Mouse (Mus musculus) heart, adult 2 months (tissue): Measurements from ENCODE around the gene Nbea. TPM values are rescaled to one million over a fixed set of nuclear protein-coding genes. Genes with fewer than 3 reads are reported as not detected.
A peak's percentile ranks its signal among the peaks of the same experiment; 100 is the strongest.

Experiments
- DNase-seq, 2 experiments: peaks; one replicate each; pipeline ENCODE4 v3.0.0; 2021
- H3K27ac ChIP-seq: fragments of 200-600 bp; 2 replicates; pipeline ENCODE4 v1.8.1; 2022
- H3K27me3 ChIP-seq: fragments of 200-500 bp; 2 replicates; pipeline ENCODE4 v1.6.1; 2012; ENCODE audit warnings: mild to moderate bottlenecking, low read length, inconsistent platforms, mixed read lengths; ENCODE audit not compliant: control insufficient read depth, insufficient read depth
- H3K36me3 ChIP-seq: fragments of 200-500 bp; 2 replicates; pipeline ENCODE4 v1.6.1; 2012; ENCODE audit warnings: low read length, inconsistent platforms; ENCODE audit not compliant: control insufficient read depth, insufficient read depth
- H3K4me1 ChIP-seq: fragments of 200-500 bp; 2 replicates; pipeline ENCODE4 v1.6.1; 2011; ENCODE audit warnings: low read length; ENCODE audit not compliant: control insufficient read depth, insufficient read depth
- H3K4me3 ChIP-seq: fragments of 200-600 bp; 2 replicates; pipeline ENCODE4 v1.8.1; 2022
- H3K79me2 ChIP-seq: fragments of 200-500 bp; replicated peaks from 2 replicates; pipeline ENCODE4 v1.6.1; 2012; ENCODE audit warnings: mild to moderate bottlenecking, inconsistent platforms, low read length, moderate library complexity, mixed read lengths; ENCODE audit not compliant: control insufficient read depth, insufficient read depth
- H3K9ac ChIP-seq: fragments of 200-500 bp; 2 replicates; pipeline ENCODE4 v1.6.1; 2012; ENCODE audit warnings: low read depth, mild to moderate bottlenecking, control low read depth, inconsistent platforms, low read length, mixed read lengths
- CTCF ChIP-seq: fragments of 200-600 bp; IDR thresholded peaks from 2 replicates; pipeline ENCODE4 v1.8.1; 2022; ENCODE audit warnings: antibody characterized with exemption, mild to moderate bottlenecking, moderate library complexity
- EP300 ChIP-seq: fragments of 200-500 bp; IDR thresholded peaks from 2 replicates; pipeline ENCODE4 v1.6.1; 2011; ENCODE audit warnings: low read depth, low read length, control low read depth; ENCODE audit not compliant: insufficient read depth
- POLR2A ChIP-seq: fragments of 200-500 bp; IDR thresholded peaks from 2 replicates; pipeline ENCODE4 v1.6.1; 2011; ENCODE audit warnings: mild to moderate bottlenecking, low read depth, low read length, control low read depth; ENCODE audit not compliant: insufficient read depth
- WGBS: fragments of 180-500 bp; shearing (Covaris S2); methylation state at CpG from one replicate; pipeline ENCODE4 v1.1.7; 2018; 5-methylcytosine and 5-hydroxymethylcytosine counted together
- intact Hi-C: fragments of 180-260 bp; cut with DNase I; formaldehyde crosslinking; loops from one replicate; pipeline ENCODE4 v1.15.1; 2025
- polyA plus RNA-seq: library from polyadenylated mRNA; depleted of rRNA; stranded (reverse); fragments of >200 nt; gene quantifications from 2 replicates; pipeline ENCODE4 v1.2.3, GENCODE M21; 2012
- total RNA-seq, 2 experiments: library from RNA; stranded (reverse); gene quantifications; 2 replicates each; pipeline ENCODE4 v1.2.3; 2021

Gene Nbea
- total and polyA plus RNA-seq, 3 experiments = 6.2 to 12.4 (median 11.9) TPM

GRCm38 (mm10) chr3:55612459-55613115 lies 570.9 kb downstream of the Nbea start:
- no peak overlapping the region for H3K4me3 ChIP-seq
- no peaks in the 10 kb centered on the region for H3K4me1 ChIP-seq
- no peaks in the 10 kb centered on the region for H3K36me3 ChIP-seq
- no peak for TF ChIP-seq POLR2A
- no peak for TF ChIP-seq CTCF
- no peak for TF ChIP-seq EP300
- 69% methylated on average over 5 of the region's 5 CpGs for WGBS
- no peaks in the 10 kb centered on the region for H3K27me3 ChIP-seq
- intact Hi-C loops = no loop called here
- no peak overlapping the region for H3K27ac ChIP-seq
- DNase-seq = no peak
- H3K9ac ChIP-seq = no peak overlapping the region
- H3K79me2 ChIP-seq = no peaks in the 10 kb centered on the region

- no peak overlapping the region for H3K27ac ChIP-seq
- no peaks in the 10 kb centered on the region for H3K27me3 ChIP-seq
- WGBS = 49% methylated on average over 5 of the region's 5 CpGs
- no peak for TF ChIP-seq POLR2A
- TF ChIP-seq EP300 = no peak
- TF ChIP-seq CTCF = no peak
- H3K36me3 ChIP-seq = no peaks in the 10 kb centered on the region
- no peak for DNase-seq
- no peaks in the 10 kb centered on the region for H3K4me1 ChIP-seq
- H3K9ac ChIP-seq = no peak overlapping the region
- no peak overlapping the region for H3K4me3 ChIP-seq
- no peaks in the 10 kb centered on the region for H3K79me2 ChIP-seq
- intact Hi-C loops = no loop called here
Measured at GRCm38 (mm10) chr3:55612023-55612422, 571.5 kb downstream of the Nbea start.

- WGBS = 91% methylated on average over 11 of the region's 12 CpGs
Measured at GRCm38 (mm10) chr3:55610191-55610590, 573.3 kb downstream of the Nbea start.

GRCm38 (mm10) chr3:55600286-55600685 lies 583.2 kb downstream of the Nbea start:
- no peaks in the 10 kb centered on the region for H3K79me2 ChIP-seq
- no peak overlapping the region for H3K27ac ChIP-seq
- H3K4me1 ChIP-seq = peaks cover 3% of the 10 kb centered on the region; the same call in 1 of the 2 replicates
- 46% methylated on average over 2 of the region's 2 CpGs for WGBS
- H3K9ac ChIP-seq = no peak overlapping the region
- no peak for TF ChIP-seq POLR2A
- TF ChIP-seq CTCF = no peak
- no peak for TF ChIP-seq EP300
- peak; percentile 77 to 79 for DNase-seq
- intact Hi-C loops = no loop called here
- no peaks in the 10 kb centered on the region for H3K36me3 ChIP-seq
- no peak overlapping the region for H3K4me3 ChIP-seq
- no peaks in the 10 kb centered on the region for H3K27me3 ChIP-seq

More at GRCm38 (mm10) chr3:55610191-55610590, 573.3 kb downstream of the Nbea start:
- no peak for DNase-seq
- H3K9ac ChIP-seq = no peak overlapping the region
- no peaks in the 10 kb centered on the region for H3K4me1 ChIP-seq
- intact Hi-C loops = no loop called here
- no peak for TF ChIP-seq POLR2A
- no peak for TF ChIP-seq CTCF
- no peak for TF ChIP-seq EP300
- H3K4me3 ChIP-seq = no peak overlapping the region
- H3K79me2 ChIP-seq = no peaks in the 10 kb centered on the region
- H3K36me3 ChIP-seq = no peaks in the 10 kb centered on the region
- H3K27me3 ChIP-seq = no peaks in the 10 kb centered on the region
- no peak overlapping the region for H3K27ac ChIP-seq

GRCm38 (mm10) chr3:55599366-55600085 lies 584.0 kb downstream of the Nbea start:
- H3K79me2 ChIP-seq = no peaks in the 10 kb centered on the region
- intact Hi-C loops = no loop called here
- peaks cover 3% of the 10 kb centered on the region; the same call in 1 of the 2 replicates for H3K4me1 ChIP-seq
- H3K9ac ChIP-seq = no peak overlapping the region
- TF ChIP-seq POLR2A (no peak), CTCF (no peak), EP300 (no peak)
- no peaks in the 10 kb centered on the region for H3K36me3 ChIP-seq
- no peak overlapping the region for H3K27ac ChIP-seq
- no peak for DNase-seq
- WGBS = 61% methylated on average over 17 of the region's 17 CpGs
- H3K4me3 ChIP-seq = no peak overlapping the region
- no peaks in the 10 kb centered on the region for H3K27me3 ChIP-seq

- intact Hi-C loops = no loop called here
- H3K27me3 ChIP-seq = no peaks in the 10 kb centered on the region
- no peak overlapping the region for H3K9ac ChIP-seq
- H3K27ac ChIP-seq = no peak overlapping the region
- H3K4me1 ChIP-seq = peaks cover 3% of the 10 kb centered on the region; the same call in 1 of the 2 replicates
- no peaks in the 10 kb centered on the region for H3K79me2 ChIP-seq
- 79% methylated on average over 2 of the region's 2 CpGs for WGBS
- DNase-seq = no peak
- TF ChIP-seq CTCF (no peak), EP300 (no peak)
- no peak overlapping the region for H3K4me3 ChIP-seq
- H3K36me3 ChIP-seq = no peaks in the 10 kb centered on the region
Measured at GRCm38 (mm10) chr3:55598681-55599080, 584.8 kb downstream of the Nbea start.
